Mouse (Mus musculus): ENCODE results near the gene Ppp1r21.

Ppp1r21 gene

GRCm38 (mm10) chr17:88516477-88516876 lies 13.4 kb upstream of the Ppp1r21 start:
- no peak for ATAC-seq (ENCODE audit: insufficient number of reproducible peaks, low FRiP score, low TSS enrichment)

GRCm38 (mm10) chr17:88527781-88528180 lies 2.1 kb upstream of the Ppp1r21 start:
- no peak for ATAC-seq (ENCODE audit: insufficient number of reproducible peaks, low FRiP score, low TSS enrichment)

- ATAC-seq (ENCODE audit: insufficient number of reproducible peaks, low FRiP score, low TSS enrichment) = peak; percentile 63
Observed at GRCm38 (mm10) chr17:88530236-88530619, 310 bp downstream of the Ppp1r21 start.

GRCm38 (mm10) chr17:88530667-88531066 lies 749 bp downstream of the Ppp1r21 start:
- ATAC-seq (ENCODE audit: insufficient number of reproducible peaks, low FRiP score, low TSS enrichment) = no peak

- no peak for ATAC-seq (ENCODE audit: insufficient number of reproducible peaks, low FRiP score, low TSS enrichment)
Observed at GRCm38 (mm10) chr17:88531176-88531575, 1.3 kb downstream of the Ppp1r21 start.

GRCm38 (mm10) chr17:88537842-88538430 lies 8.0 kb downstream of the Ppp1r21 start:
- ATAC-seq (ENCODE audit: insufficient number of reproducible peaks, low FRiP score, low TSS enrichment) = peak; percentile 84

GRCm38 (mm10) chr17:88542771-88543416 lies 13.0 kb downstream of the Ppp1r21 start:
- ATAC-seq (ENCODE audit: insufficient number of reproducible peaks, low FRiP score, low TSS enrichment) = peak; percentile 81

- no peak for ATAC-seq (ENCODE audit: insufficient number of reproducible peaks, low FRiP score, low TSS enrichment)
Observed at GRCm38 (mm10) chr17:88543417-88543782, 13.5 kb downstream of the Ppp1r21 start.

GRCm38 (mm10) chr17:88545217-88545784 lies 15.4 kb downstream of the Ppp1r21 start:
- no peak for ATAC-seq (ENCODE audit: insufficient number of reproducible peaks, low FRiP score, low TSS enrichment)

- ATAC-seq (ENCODE audit: insufficient number of reproducible peaks, low FRiP score, low TSS enrichment) = no peak
Observed at GRCm38 (mm10) chr17:88546745-88547144, 16.8 kb downstream of the Ppp1r21 start.

GRCm38 (mm10) chr17:88549411-88550191 lies 19.7 kb downstream of the Ppp1r21 start:
- no peak for ATAC-seq (ENCODE audit: insufficient number of reproducible peaks, low FRiP score, low TSS enrichment)

- no peak for ATAC-seq (ENCODE audit: insufficient number of reproducible peaks, low FRiP score, low TSS enrichment)
Observed at GRCm38 (mm10) chr17:88550351-88550750, 20.4 kb downstream of the Ppp1r21 start.

- no peak for ATAC-seq (ENCODE audit: insufficient number of reproducible peaks, low FRiP score, low TSS enrichment)
Observed at GRCm38 (mm10) chr17:88550981-88551940, 21.3 kb downstream of the Ppp1r21 start.

GRCm38 (mm10) chr17:88552556-88552955 lies 22.6 kb downstream of the Ppp1r21 start:
- ATAC-seq (ENCODE audit: insufficient number of reproducible peaks, low FRiP score, low TSS enrichment) = no peak

GRCm38 (mm10) chr17:88553001-88553449 lies 23.1 kb downstream of the Ppp1r21 start:
- ATAC-seq (ENCODE audit: insufficient number of reproducible peaks, low FRiP score, low TSS enrichment) = no peak

GRCm38 (mm10) chr17:88553473-88554087 lies 23.7 kb downstream of the Ppp1r21 start:
- ATAC-seq (ENCODE audit: insufficient number of reproducible peaks, low FRiP score, low TSS enrichment) = no peak

GRCm38 (mm10) chr17:88556176-88556575 lies 26.3 kb downstream of the Ppp1r21 start:
- no peak for ATAC-seq (ENCODE audit: insufficient number of reproducible peaks, low FRiP score, low TSS enrichment)

GRCm38 (mm10) chr17:88556688-88557087 lies 26.8 kb downstream of the Ppp1r21 start:
- no peak for ATAC-seq (ENCODE audit: insufficient number of reproducible peaks, low FRiP score, low TSS enrichment)

- ATAC-seq (ENCODE audit: insufficient number of reproducible peaks, low FRiP score, low TSS enrichment) = peak; percentile 90
Observed at GRCm38 (mm10) chr17:88558168-88558842, 28.4 kb downstream of the Ppp1r21 start.

All from cerebellum, adult (tissue).